Mouse (Mus musculus): ENCODE results near the gene Ankle2. TPM values are rescaled to one million over a fixed set of nuclear protein-coding genes. Genes with fewer than 3 reads are reported as not detected.

Ankle2 gene
- polyA plus RNA-seq, 1 experiment from 2014 or later, result 27.8 TPM

DNA sequence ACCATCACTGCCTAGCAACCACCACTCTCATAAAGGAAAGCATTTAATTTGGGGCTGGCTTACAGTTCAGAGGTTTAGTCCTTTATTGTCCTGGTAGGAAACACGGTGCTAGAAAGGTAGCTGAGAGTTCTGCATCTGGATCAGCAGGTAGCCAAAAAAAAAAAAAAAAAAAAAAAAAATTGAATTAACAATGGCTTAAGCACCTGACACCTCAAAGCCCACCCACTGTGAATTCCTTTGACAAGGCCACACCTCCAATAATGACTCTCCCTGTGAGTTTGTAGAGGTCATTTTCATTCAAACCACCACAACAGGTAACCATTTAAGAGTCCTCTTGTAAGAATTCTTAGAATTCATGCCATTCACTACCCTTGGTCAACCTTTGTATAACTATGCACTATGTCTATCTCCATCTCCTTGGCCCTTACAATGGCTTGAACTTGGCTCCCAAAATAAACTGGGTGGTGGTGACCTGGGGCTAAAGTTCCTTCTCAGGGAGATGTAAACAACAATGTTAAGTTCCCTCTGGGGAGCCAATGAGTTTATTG lies 3.4 kb upstream of the Ankle2 start:
- Histone ChIP-seq H3K9me3 (ENCODE audit: control insufficient read depth, low read length) (no peaks in the 10 kb centered on the region), H3K4me2 (ENCODE audit: low read length) (no peak overlapping the region), H3K27me3 (ENCODE audit: control insufficient read depth, insufficient read depth, low read length) (no peaks in the 10 kb centered on the region), H3K9ac (replicated peaks; ENCODE audit: low read length) (no peak overlapping the region), H3K4me1 (ENCODE audit: control insufficient read depth, insufficient read depth, low read length) (peaks cover 15% of the 10 kb centered on the region), H3K4me3 (replicated peaks; ENCODE audit: low read depth, low read length) (no peak overlapping the region), H3K27ac (replicated peaks; ENCODE audit: low read depth, low read length) (no peak overlapping the region), H3K36me3 (ENCODE audit: control insufficient read depth, insufficient read depth, low read length) (peaks cover 41% of the 10 kb centered on the region)
- DNase-seq, result no peak
- no peak for ATAC-seq (ENCODE audit: low FRiP score, low TSS enrichment)
- WGBS, result 47% methylated on average over 1 of the region's 1 CpGs

DNA sequence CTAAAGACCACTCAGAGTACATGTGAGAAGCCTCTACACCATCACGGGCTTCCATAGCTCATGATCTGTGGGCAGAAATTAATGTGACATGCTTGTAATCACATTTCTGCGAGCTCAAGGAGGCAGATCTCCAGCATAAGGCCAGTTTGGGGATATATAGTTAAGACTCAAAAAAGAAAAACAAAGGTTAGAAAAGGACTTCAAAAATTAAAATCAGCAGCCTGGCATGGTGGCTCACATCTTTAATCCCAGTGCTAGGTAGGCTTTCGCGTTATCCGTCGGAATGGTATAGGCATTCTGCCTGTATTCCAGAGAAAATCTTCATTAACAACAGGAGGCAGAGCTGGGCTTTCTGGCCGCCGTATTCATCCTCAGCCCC lies 414 bp upstream of the Ankle2 start:
- WGBS, result 5% methylated on average over 8 of the region's 8 CpGs

DNA sequence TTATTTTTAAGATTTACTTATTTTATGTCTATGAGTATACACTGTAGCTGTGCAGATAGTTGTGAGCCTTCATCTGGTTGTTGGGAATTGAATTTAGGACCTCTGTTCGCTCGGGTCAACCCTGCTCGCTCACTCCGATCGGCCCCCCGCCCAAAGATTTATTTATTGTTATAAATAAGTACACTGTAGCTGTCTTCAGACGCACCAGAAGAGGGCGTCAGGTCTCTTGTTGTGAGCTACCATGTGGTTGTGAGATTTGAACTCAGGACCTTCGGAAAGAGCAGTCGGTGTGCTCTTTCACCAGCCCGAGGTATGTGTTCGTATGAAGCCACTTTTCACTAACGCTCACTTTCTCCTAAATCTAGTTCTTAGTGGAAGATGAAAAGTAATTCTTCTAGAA lies 834 bp downstream of the Ankle2 start:
- WGBS, result 47% methylated on average over 13 of the region's 13 CpGs
- Histone ChIP-seq H3K9ac (replicated peaks; ENCODE audit: low read length) (peak overlapping the region; percentile 90; the same call in 1 of the 2 replicates), H3K27ac (replicated peaks; ENCODE audit: low read depth, low read length) (no peak overlapping the region), H3K4me3 (replicated peaks; ENCODE audit: low read depth, low read length) (peak overlapping the region; percentile 93), H3K9me3 (ENCODE audit: control insufficient read depth, low read length) (no peaks in the 10 kb centered on the region), H3K4me2 (ENCODE audit: low read length) (peak overlapping the region; percentile 78), H3K36me3 (ENCODE audit: control insufficient read depth, insufficient read depth, low read length) (peaks cover 34% of the 10 kb centered on the region), H3K27me3 (ENCODE audit: control insufficient read depth, insufficient read depth, low read length) (no peaks in the 10 kb centered on the region), H3K4me1 (ENCODE audit: control insufficient read depth, insufficient read depth, low read length) (peaks cover 17% of the 10 kb centered on the region)
- ATAC-seq (ENCODE audit: low FRiP score, low TSS enrichment) (no peak), DNase-seq (peak; percentile 24)

More for the DNA sequence above, 414 bp upstream of the Ankle2 start:
- no peaks in the 10 kb centered on the region for H3K9me3 ChIP-seq (ENCODE audit: control insufficient read depth, low read length)
- no peak for DNase-seq
- peak overlapping the region; percentile 83 for H3K27ac ChIP-seq (replicated peaks; ENCODE audit: low read depth, low read length)
- H3K9ac ChIP-seq (replicated peaks; ENCODE audit: low read length), result peak overlapping the region; percentile 90
- H3K4me1 ChIP-seq (ENCODE audit: control insufficient read depth, insufficient read depth, low read length), result peaks cover 17% of the 10 kb centered on the region
- no peaks in the 10 kb centered on the region for H3K27me3 ChIP-seq (ENCODE audit: control insufficient read depth, insufficient read depth, low read length)
- ATAC-seq (ENCODE audit: low FRiP score, low TSS enrichment), result no peak
- peaks cover 32% of the 10 kb centered on the region for H3K36me3 ChIP-seq (ENCODE audit: control insufficient read depth, insufficient read depth, low read length)
- peak overlapping the region; percentile 93 for H3K4me3 ChIP-seq (replicated peaks; ENCODE audit: low read depth, low read length)
- peak overlapping the region; percentile 78 for H3K4me2 ChIP-seq (ENCODE audit: low read length)

DNA sequence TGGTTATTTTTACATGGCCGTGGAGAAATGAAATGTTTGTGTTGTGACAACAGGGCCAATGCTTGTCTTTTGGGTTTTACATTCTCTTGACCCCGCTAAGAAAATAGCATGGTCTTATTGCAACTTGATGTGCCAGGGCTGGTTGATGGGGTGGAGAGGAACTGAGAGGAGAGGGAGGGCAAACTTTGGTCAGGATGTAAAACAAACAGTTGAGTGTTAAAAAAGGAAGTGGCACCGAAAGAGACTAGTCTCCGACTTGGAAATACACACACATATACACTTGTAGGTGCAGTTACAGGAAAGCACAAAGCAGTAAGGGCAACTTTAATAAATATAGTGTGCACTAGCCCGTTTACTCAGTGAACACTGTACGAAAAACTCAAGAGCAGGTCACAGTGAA lies 1.5 kb downstream of the Ankle2 start:
- Histone ChIP-seq H3K9me3 (ENCODE audit: control insufficient read depth, low read length) (no peaks in the 10 kb centered on the region), H3K4me3 (replicated peaks; ENCODE audit: low read depth, low read length) (no peak overlapping the region), H3K4me2 (ENCODE audit: low read length) (0 out of 2 replicates have a peak overlapping the region, but pooled peaks have one; percentile 78), H3K4me1 (ENCODE audit: control insufficient read depth, insufficient read depth, low read length) (peaks cover 17% of the 10 kb centered on the region), H3K27ac (replicated peaks; ENCODE audit: low read depth, low read length) (no peak overlapping the region), H3K9ac (replicated peaks; ENCODE audit: low read length) (no peak overlapping the region), H3K27me3 (ENCODE audit: control insufficient read depth, insufficient read depth, low read length) (no peaks in the 10 kb centered on the region), H3K36me3 (ENCODE audit: control insufficient read depth, insufficient read depth, low read length) (peaks cover 36% of the 10 kb centered on the region)
- no peak for ATAC-seq (ENCODE audit: low FRiP score, low TSS enrichment)
- no peak for DNase-seq
- 94% methylated on average over 6 of the region's 6 CpGs for WGBS

DNA sequence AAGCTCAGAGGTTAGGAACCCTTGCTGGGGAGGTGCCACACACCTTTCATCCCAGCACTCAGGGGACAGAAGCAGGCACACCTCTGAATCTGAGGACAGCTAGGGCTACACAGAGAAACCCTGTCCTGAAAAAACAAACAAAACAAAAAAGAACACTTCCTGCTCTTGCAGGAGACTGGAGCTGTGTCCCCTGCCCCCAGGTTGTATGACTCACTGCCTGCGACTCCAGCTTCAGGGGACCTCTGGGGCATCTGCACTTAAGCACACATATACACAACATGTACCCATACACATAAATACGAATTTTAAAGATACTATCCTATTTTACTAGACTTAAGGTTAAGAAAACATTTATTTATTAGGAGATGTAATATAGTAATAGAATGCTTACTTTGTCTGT lies 13.3 kb downstream of the Ankle2 start:
- no peaks in the 10 kb centered on the region for H3K9me3 ChIP-seq (ENCODE audit: control insufficient read depth, low read length)
- ATAC-seq (ENCODE audit: low FRiP score, low TSS enrichment), result no peak
- no peak overlapping the region for H3K27ac ChIP-seq (replicated peaks; ENCODE audit: low read depth, low read length)
- no peak for DNase-seq
- 91% methylated on average over 2 of the region's 2 CpGs for WGBS
- no peak overlapping the region for H3K9ac ChIP-seq (replicated peaks; ENCODE audit: low read length)
- H3K36me3 ChIP-seq (ENCODE audit: control insufficient read depth, insufficient read depth, low read length), result peaks cover 94% of the 10 kb centered on the region
- no peak overlapping the region for H3K4me3 ChIP-seq (replicated peaks; ENCODE audit: low read depth, low read length)
- H3K27me3 ChIP-seq (ENCODE audit: control insufficient read depth, insufficient read depth, low read length), result no peaks in the 10 kb centered on the region
- H3K4me2 ChIP-seq (ENCODE audit: low read length), result no peak overlapping the region
- no peaks in the 10 kb centered on the region for H3K4me1 ChIP-seq (ENCODE audit: control insufficient read depth, insufficient read depth, low read length)

- H3K9me3 ChIP-seq (ENCODE audit: control insufficient read depth, low read length), result no peaks in the 10 kb centered on the region
- peaks cover 31% of the 10 kb centered on the region for H3K36me3 ChIP-seq (ENCODE audit: control insufficient read depth, insufficient read depth, low read length)
- H3K4me1 ChIP-seq (ENCODE audit: control insufficient read depth, insufficient read depth, low read length), result peaks cover 6% of the 10 kb centered on the region; the same call in 1 of the 2 replicates
- no peaks in the 10 kb centered on the region for H3K27me3 ChIP-seq (ENCODE audit: control insufficient read depth, insufficient read depth, low read length)
- ATAC-seq (ENCODE audit: low FRiP score, low TSS enrichment), result no peak
- WGBS, result 93% methylated on average over 4 of the region's 4 CpGs
- H3K9ac ChIP-seq (replicated peaks; ENCODE audit: low read length), result no peak overlapping the region
- no peak overlapping the region for H3K27ac ChIP-seq (replicated peaks; ENCODE audit: low read depth, low read length)
- H3K4me2 ChIP-seq (ENCODE audit: low read length), result no peak overlapping the region
- no peak for DNase-seq
- H3K4me3 ChIP-seq (replicated peaks; ENCODE audit: low read depth, low read length), result no peak overlapping the region
These were observed 36.1 kb downstream of the Ankle2 start for GRCm38 (mm10) chr5:110266941-110267340.

- no peaks in the 10 kb centered on the region for H3K9me3 ChIP-seq (ENCODE audit: control insufficient read depth, low read length)
- peaks cover 6% of the 10 kb centered on the region; the same call in 1 of the 2 replicates for H3K4me1 ChIP-seq (ENCODE audit: control insufficient read depth, insufficient read depth, low read length)
- H3K27me3 ChIP-seq (ENCODE audit: control insufficient read depth, insufficient read depth, low read length), result no peaks in the 10 kb centered on the region
- peak within 1 kb of the TSS; percentile 80 for H3K4me2 ChIP-seq (ENCODE audit: low read length)
- peaks cover 27% of the 10 kb centered on the region for H3K36me3 ChIP-seq (ENCODE audit: control insufficient read depth, insufficient read depth, low read length)
- H3K9ac ChIP-seq (replicated peaks; ENCODE audit: low read length), result peak within 1 kb of the TSS; percentile 88
- peak; percentile 89 for ATAC-seq (ENCODE audit: low FRiP score, low TSS enrichment)
- peak within 1 kb of the TSS; percentile 91 for H3K4me3 ChIP-seq (replicated peaks; ENCODE audit: low read depth, low read length)
- DNase-seq, result peak; percentile 96
- WGBS, result 1% methylated on average over 66 of the region's 66 CpGs
- H3K27ac ChIP-seq (replicated peaks; ENCODE audit: low read depth, low read length), result peak within 1 kb of the TSS; percentile 61
These were observed 38.6 kb downstream of the Ankle2 start, which contains the start of gene Pgam5 for GRCm38 (mm10) chr5:110269141-110270101. Pgam5 (minus strand) TSS chr5:110269913.

- WGBS, result 90% methylated on average over 6 of the region's 6 CpGs
- ATAC-seq (ENCODE audit: low FRiP score, low TSS enrichment), result peak; percentile 21; the same call in 1 of the 2 replicates
- 0 out of 2 replicates have a peak overlapping the region, but pooled peaks have one; percentile 24 for H3K4me2 ChIP-seq (ENCODE audit: low read length)
These were observed 39.4 kb downstream of the Ankle2 start for GRCm38 (mm10) chr5:110270242-110270641.

More at GRCm38 (mm10) chr5:110270242-110270641, 39.4 kb downstream of the Ankle2 start:
- Histone ChIP-seq H3K4me3 (replicated peaks; ENCODE audit: low read depth, low read length) (no peak overlapping the region), H3K4me1 (ENCODE audit: control insufficient read depth, insufficient read depth, low read length) (peaks cover 6% of the 10 kb centered on the region; the same call in 1 of the 2 replicates), H3K9me3 (ENCODE audit: control insufficient read depth, low read length) (no peaks in the 10 kb centered on the region), H3K27ac (replicated peaks; ENCODE audit: low read depth, low read length) (no peak overlapping the region), H3K36me3 (ENCODE audit: control insufficient read depth, insufficient read depth, low read length) (peaks cover 18% of the 10 kb centered on the region), H3K9ac (replicated peaks; ENCODE audit: low read length) (no peak overlapping the region), H3K27me3 (ENCODE audit: control insufficient read depth, insufficient read depth, low read length) (no peaks in the 10 kb centered on the region)
- no peak for DNase-seq
